Mouse (Mus musculus) heart, adult 2 months (tissue): ENCODE measurements around the gene Gm49353.

Experiments
- CTCF ChIP-seq: fragments of 200-600 bp; IDR thresholded peaks from 2 replicates; pipeline ENCODE4 v1.8.1; 2022; ENCODE audit warnings: antibody characterized with exemption, mild to moderate bottlenecking, moderate library complexity
- EP300 ChIP-seq: fragments of 200-500 bp; IDR thresholded peaks from 2 replicates; pipeline ENCODE4 v1.6.1; 2011; ENCODE audit warnings: low read depth, low read length, control low read depth; ENCODE audit not compliant: insufficient read depth
- POLR2A ChIP-seq: fragments of 200-500 bp; IDR thresholded peaks from 2 replicates; pipeline ENCODE4 v1.6.1; 2011; ENCODE audit warnings: mild to moderate bottlenecking, low read depth, low read length, control low read depth; ENCODE audit not compliant: insufficient read depth

DNA sequence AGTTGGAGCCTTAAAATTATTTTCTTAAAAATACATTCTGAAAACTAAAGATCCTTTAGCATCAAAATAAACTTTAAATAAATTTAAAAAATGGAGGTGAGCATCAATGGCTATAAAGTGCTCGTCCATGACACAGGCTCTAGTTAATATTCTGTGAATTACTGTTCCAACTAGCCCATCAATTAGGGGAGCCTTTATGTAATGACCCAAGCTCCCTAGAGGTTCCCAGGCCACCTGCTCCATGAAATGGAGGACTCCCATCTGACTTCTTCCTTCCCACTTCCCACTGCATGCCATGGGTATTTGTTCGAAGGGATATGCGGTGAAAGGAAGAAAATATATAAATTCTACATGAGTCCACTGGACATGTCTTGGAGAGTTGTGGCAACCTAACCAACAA lies 18.5 kb upstream of the Gm49353 start:
- no peak for TF ChIP-seq POLR2A
- no peak for TF ChIP-seq CTCF
- no peak for TF ChIP-seq EP300
